Mouse (Mus musculus) cerebellum, postnatal 14 days (tissue): ENCODE results near the gene Disp1.
A peak's percentile ranks its signal among the peaks of the same experiment; 100 is the strongest.

ENCODE experiments used
- DNase-seq, 2 experiments: peaks; one replicate each; pipeline ENCODE4 v3.0.0; 2021; ENCODE audit warnings: mixed read lengths in 2 of 2

Gene Disp1

GRCm38 (mm10) chr1:183117827-183118825 is 103.2 kb downstream of the Disp1 start:
- DNase-seq, result peak; percentile 29 to 30

GRCm38 (mm10) chr1:183116946-183117826 is 104.1 kb downstream of the Disp1 start:
- DNase-seq, result no peak

GRCm38 (mm10) chr1:183116441-183116840 is 104.9 kb downstream of the Disp1 start:
- no peak for DNase-seq

GRCm38 (mm10) chr1:183115076-183115475 is 106.2 kb downstream of the Disp1 start:
- DNase-seq, result no peak

- DNase-seq, result no peak
Measured at GRCm38 (mm10) chr1:183114554-183114953, 106.8 kb downstream of the Disp1 start.

- DNase-seq, result no peak
Measured at GRCm38 (mm10) chr1:183113546-183113945, 107.8 kb downstream of the Disp1 start.

- DNase-seq, result no peak
Measured at GRCm38 (mm10) chr1:183107476-183107875, 113.8 kb downstream of the Disp1 start.

- no peak for DNase-seq
Measured at GRCm38 (mm10) chr1:183104696-183105095, 116.6 kb downstream of the Disp1 start.

GRCm38 (mm10) chr1:183102775-183103174 is 118.5 kb downstream of the Disp1 start:
- DNase-seq, result no peak

GRCm38 (mm10) chr1:183102153-183102552 is 119.2 kb downstream of the Disp1 start:
- DNase-seq, result no peak

- DNase-seq, result no peak
Measured at GRCm38 (mm10) chr1:183101371-183101770, 120.0 kb downstream of the Disp1 start.

- DNase-seq, result no peak
Measured at GRCm38 (mm10) chr1:183100245-183100644, 121.1 kb downstream of the Disp1 start.

GRCm38 (mm10) chr1:183099686-183100085 is 121.6 kb downstream of the Disp1 start:
- no peak for DNase-seq

GRCm38 (mm10) chr1:183097606-183098005 is 123.7 kb downstream of the Disp1 start:
- no peak for DNase-seq

- DNase-seq, result no peak
Measured at GRCm38 (mm10) chr1:183095454-183096088, 125.8 kb downstream of the Disp1 start.

GRCm38 (mm10) chr1:183092296-183092695 is 129.0 kb downstream of the Disp1 start:
- no peak for DNase-seq

- no peak for DNase-seq
Measured at GRCm38 (mm10) chr1:183091203-183091602, 130.1 kb downstream of the Disp1 start.

GRCm38 (mm10) chr1:183088661-183089060 is 132.7 kb downstream of the Disp1 start:
- no peak for DNase-seq

- DNase-seq, result no peak
Measured at GRCm38 (mm10) chr1:183086843-183087242, 134.5 kb downstream of the Disp1 start.

GRCm38 (mm10) chr1:183084085-183085050 is 137.0 kb downstream of the Disp1 start:
- peak; percentile 14 to 17 for DNase-seq

- no peak for DNase-seq
Measured at GRCm38 (mm10) chr1:183082436-183082835, 138.9 kb downstream of the Disp1 start.

GRCm38 (mm10) chr1:183081126-183081525 is 140.2 kb downstream of the Disp1 start:
- no peak for DNase-seq
